Mouse (Mus musculus) forebrain, embryonic 14.5 days (tissue): ENCODE results near the gene Olfr1219. TPM values are rescaled to one million over a fixed set of nuclear protein-coding genes. Genes with fewer than 3 reads are reported as not detected.

Experiments used
- polyA plus RNA-seq: library from polyadenylated mRNA; unstranded; fragments of >200 nt; fragmentation: Nextera tagmentation; extraction: Ambion mirVana; gene quantifications from 2 replicates; pipeline ENCODE4 v1.2.1, GENCODE M21; 2014

Gene Olfr1219
- polyA plus RNA-seq, 1 experiment from 2014 or later, result not detected

Other genes with a start within 250 kb of the Olfr1219 start
- not detected in 2 replicates for gene Olfr1204, start 234.2 kb downstream of the Olfr1219 start, polyA plus RNA-seq
- not detected in 2 replicates for gene Olfr1206, start 220.3 kb downstream of the Olfr1219 start, polyA plus RNA-seq
- gene Olfr1208, start 181.2 kb downstream of the Olfr1219 start, polyA plus RNA-seq, result not detected in 2 replicates
- not detected in 2 replicates for gene Olfr1209, start 168.4 kb downstream of the Olfr1219 start, polyA plus RNA-seq
- not detected in 2 replicates for gene Olfr1211, start 145.4 kb downstream of the Olfr1219 start, polyA plus RNA-seq
- not detected in 2 replicates for gene Olfr1212, start 129.5 kb downstream of the Olfr1219 start, polyA plus RNA-seq
- gene Gm13762, start 103.2 kb downstream of the Olfr1219 start, polyA plus RNA-seq, result not detected in 2 replicates
- not detected in 2 replicates for gene Olfr1214, start 90.9 kb downstream of the Olfr1219 start, polyA plus RNA-seq
- not detected in 2 replicates for gene Olfr1215, start 76.5 kb downstream of the Olfr1219 start, polyA plus RNA-seq
- gene Olfr1216, start 65.2 kb downstream of the Olfr1219 start, polyA plus RNA-seq, result not detected in 2 replicates
- not detected in 2 replicates for gene Olfr1217, start 51.4 kb downstream of the Olfr1219 start, polyA plus RNA-seq
- not detected in 2 replicates for gene Olfr1218, start 22.3 kb downstream of the Olfr1219 start, polyA plus RNA-seq
- gene Olfr1220, start 23.3 kb upstream of the Olfr1219 start, polyA plus RNA-seq, result not detected in 2 replicates
- not detected in 2 replicates for gene Olfr1221, start 33.8 kb upstream of the Olfr1219 start, polyA plus RNA-seq
- gene Olfr1222, start 49.5 kb upstream of the Olfr1219 start, polyA plus RNA-seq, result not detected in 2 replicates
- gene Olfr1223, start 68.0 kb upstream of the Olfr1219 start, polyA plus RNA-seq, result not detected in 2 replicates
- not detected in 2 replicates for gene Olfr1224-ps1, start 80.6 kb upstream of the Olfr1219 start, polyA plus RNA-seq
- not detected in 2 replicates for gene Olfr1225, start 91.2 kb upstream of the Olfr1219 start, polyA plus RNA-seq
- not detected in 2 replicates for gene Olfr1226, start 116.5 kb upstream of the Olfr1219 start, polyA plus RNA-seq
- gene Olfr1228, start 170.5 kb upstream of the Olfr1219 start, polyA plus RNA-seq, result not detected in 2 replicates
- gene Olfr1229, start 204.5 kb upstream of the Olfr1219 start, polyA plus RNA-seq, result not detected in 2 replicates
- gene Olfr1230, start 213.8 kb upstream of the Olfr1219 start, polyA plus RNA-seq, result not detected in 2 replicates
- not detected in 2 replicates for gene Olfr1231, start 223.6 kb upstream of the Olfr1219 start, polyA plus RNA-seq
- gene Olfr1232, start 246.2 kb upstream of the Olfr1219 start, polyA plus RNA-seq, result not detected in 2 replicates